Mouse (Mus musculus) myocyte (in vitro differentiated cells): Measurements from ENCODE around the gene Gpam. TPM values are rescaled to one million over a fixed set of nuclear protein-coding genes. Genes with fewer than 3 reads are reported as not detected.
A peak's percentile ranks its signal among the peaks of the same experiment; 100 is the strongest.

ENCODE experiments used
- H3K27me3 ChIP-seq: one replicate; pipeline ENCODE4 v1.6.1; 2011; ENCODE audit not compliant: control insufficient read depth, insufficient read depth, insufficient read length
- H3K36me3 ChIP-seq: one replicate; pipeline ENCODE4 v1.6.1; 2011; ENCODE audit not compliant: control insufficient read depth, insufficient read depth
- H3K4me2 ChIP-seq: one replicate; pipeline ENCODE4 v1.6.1; 2011; ENCODE audit warnings: low read depth, control low read depth
- H3K4me3 ChIP-seq: one replicate; pipeline ENCODE4 v1.5.1; 2011; ENCODE audit warnings: mild to moderate bottlenecking, control low read depth, moderate library complexity
- H3K79me2 ChIP-seq: one replicate; pipeline ENCODE4 v1.6.1; 2011; ENCODE audit not compliant: control insufficient read depth, insufficient read depth
- H3ac ChIP-seq: one replicate; pipeline ENCODE4 v1.6.1; 2011; ENCODE audit not compliant: control insufficient read depth, insufficient read length
- CEBPB ChIP-seq: IDR thresholded peaks from 2 replicates; pipeline ENCODE4 v1.6.1; 2011; ENCODE audit warnings: mild to moderate bottlenecking, moderate library complexity; ENCODE audit not compliant: poor library complexity, insufficient read depth, severe bottlenecking
- E2F4 ChIP-seq: IDR thresholded peaks from one replicate; pipeline ENCODE4 v1.6.1; 2011; ENCODE audit warnings: mild to moderate bottlenecking, control low read depth, moderate library complexity; ENCODE audit not compliant: insufficient read depth
- MAX ChIP-seq: IDR thresholded peaks from one replicate; pipeline ENCODE4 v1.6.1; 2011; ENCODE audit warnings: low read depth, mild to moderate bottlenecking, control low read depth
- MYOD1 ChIP-seq, 3 experiments: IDR thresholded peaks; one replicate each; pipeline ENCODE4 v1.6.1; 2011; ENCODE audit warnings: control low read depth in 2 of 3, low read depth in 2 of 3, mild to moderate bottlenecking in 2 of 3, moderate library complexity in 1 of 3; ENCODE audit not compliant: insufficient read length in 2 of 3, control insufficient read depth in 1 of 3
- MYOG ChIP-seq, 3 experiments: IDR thresholded peaks; one replicate each; pipeline ENCODE4 v1.6.1; 2011; ENCODE audit warnings: control low read depth in 2 of 3, low read depth in 2 of 3, mild to moderate bottlenecking in 2 of 3; ENCODE audit not compliant: insufficient read length in 2 of 3, control insufficient read depth in 1 of 3, insufficient read depth in 1 of 3
- POLR2A ChIP-seq: IDR thresholded peaks from one replicate; pipeline ENCODE4 v1.6.1; 2011; ENCODE audit warnings: low read depth, mild to moderate bottlenecking, control low read depth, moderate library complexity; ENCODE audit not compliant: insufficient read length
- POLR2AphosphoS2 ChIP-seq: IDR thresholded peaks from one replicate; pipeline ENCODE4 v1.6.1; 2011; ENCODE audit warnings: low read depth, control low read depth; ENCODE audit not compliant: insufficient read length
- REST ChIP-seq: IDR thresholded peaks from one replicate; pipeline ENCODE4 v1.6.1; 2011; ENCODE audit warnings: mild to moderate bottlenecking, control low read depth, moderate library complexity; ENCODE audit not compliant: insufficient read depth, insufficient read length
- SRF ChIP-seq: IDR thresholded peaks from one replicate; pipeline ENCODE4 v1.6.1; 2011; ENCODE audit warnings: low read depth; ENCODE audit not compliant: control insufficient read depth, insufficient read length
- TCF12 ChIP-seq: IDR thresholded peaks from one replicate; pipeline ENCODE4 v1.6.1; 2011; ENCODE audit warnings: mild to moderate bottlenecking, control low read depth; ENCODE audit not compliant: poor library complexity, insufficient read depth, severe bottlenecking
- TCF3 ChIP-seq: IDR thresholded peaks from one replicate; pipeline ENCODE4 v1.6.1; 2011; ENCODE audit warnings: low read depth, control low read depth; ENCODE audit not compliant: insufficient read length
- USF1 ChIP-seq: IDR thresholded peaks from one replicate; pipeline ENCODE4 v1.6.1; 2011; ENCODE audit warnings: low read depth, mild to moderate bottlenecking, control low read depth, moderate library complexity
- polyA plus RNA-seq: library from polyadenylated mRNA; unstranded; fragments of >200 nt; fragmentation: generic; extraction: Trizol; gene quantifications from one replicate; pipeline ENCODE4 v1.2.1, GENCODE M21; 2012; ENCODE audit warnings: missing spikeins

Gpam gene
- polyA plus RNA-seq, 1 experiment = 18.1 TPM

GRCm38 (mm10) chr19:55098409-55099183, 28.4 kb downstream of the Gpam start:
- peaks cover 4% of the 10 kb centered on the region for H3K79me2 ChIP-seq
- peak overlapping the region; percentile 78 for H3ac ChIP-seq
- no peaks in the 10 kb centered on the region for H3K27me3 ChIP-seq
- H3K4me3 ChIP-seq = peak overlapping the region; percentile 55
- H3K36me3 ChIP-seq = peaks cover 18% of the 10 kb centered on the region
- H3K4me2 ChIP-seq = peak overlapping the region; percentile 91
- peak in 1 of 3 experiments; percentile 52 for TF ChIP-seq MYOD1 (IDR thresholded peaks at IDR 0.05; ENCODE audit: control insufficient read depth in 1 of 3, insufficient read length in 2 of 3, low read depth in 2 of 3)
- no peak for TF ChIP-seq TCF12
- TF ChIP-seq MYOG (IDR thresholded peaks at IDR 0.05; ENCODE audit: control insufficient read depth in 1 of 3, insufficient read depth in 1 of 3, insufficient read length in 2 of 3, low read depth in 2 of 3) = peak in 1 of 3 experiments; percentile 55
- no peak for TF ChIP-seq CEBPB
- no peak for TF ChIP-seq REST

GRCm38 (mm10) chr19:55097396-55097967, 29.6 kb downstream of the Gpam start:
- Histone ChIP-seq H3K4me3 (no peak overlapping the region), H3K27me3 (no peaks in the 10 kb centered on the region), H3ac (no peak overlapping the region), H3K36me3 (peaks cover 24% of the 10 kb centered on the region), H3K79me2 (peaks cover 4% of the 10 kb centered on the region), H3K4me2 (peak overlapping the region; percentile 91)
- TF ChIP-seq MYOD1 (IDR thresholded peaks at IDR 0.05; ENCODE audit: control insufficient read depth in 1 of 3, insufficient read length in 2 of 3, low read depth in 2 of 3) = no peak
- TF ChIP-seq SRF = no peak
- TF ChIP-seq MAX = no peak
- TF ChIP-seq USF1 = no peak
- no peak for TF ChIP-seq POLR2A
- no peak for TF ChIP-seq TCF12
- TF ChIP-seq E2F4 = no peak
- no peak for TF ChIP-seq REST
- no peak for TF ChIP-seq POLR2AphosphoS2
- TF ChIP-seq CEBPB = no peak
- no peak for TF ChIP-seq TCF3

GRCm38 (mm10) chr19:55096666-55097065, 30.4 kb downstream of the Gpam start:
- Histone ChIP-seq H3K4me3 (no peak overlapping the region), H3K36me3 (peaks cover 30% of the 10 kb centered on the region), H3K4me2 (no peak overlapping the region), H3K79me2 (peaks cover 4% of the 10 kb centered on the region), H3ac (no peak overlapping the region), H3K27me3 (no peaks in the 10 kb centered on the region)
- TF ChIP-seq E2F4 = no peak
- peak in 1 of 3 experiments; percentile 51 for TF ChIP-seq MYOD1 (IDR thresholded peaks at IDR 0.05; ENCODE audit: control insufficient read depth in 1 of 3, insufficient read length in 2 of 3, low read depth in 2 of 3)
- no peak for TF ChIP-seq REST

GRCm38 (mm10) chr19:55095547-55095946, 31.5 kb downstream of the Gpam start:
- Histone ChIP-seq H3K27me3 (no peaks in the 10 kb centered on the region), H3ac (no peak overlapping the region), H3K4me3 (no peak overlapping the region), H3K79me2 (peaks cover 4% of the 10 kb centered on the region), H3K4me2 (no peak overlapping the region), H3K36me3 (peaks cover 36% of the 10 kb centered on the region)
- no peak for TF ChIP-seq E2F4
- no peak for TF ChIP-seq MAX
- no peak for TF ChIP-seq REST
- no peak for TF ChIP-seq TCF3
- TF ChIP-seq TCF12 = no peak
- TF ChIP-seq USF1 = no peak
- TF ChIP-seq SRF = no peak
- TF ChIP-seq CEBPB = no peak
- no peak for TF ChIP-seq POLR2A
- no peak for TF ChIP-seq POLR2AphosphoS2
- no peak for TF ChIP-seq MYOG (IDR thresholded peaks at IDR 0.05; ENCODE audit: control insufficient read depth in 1 of 3, insufficient read depth in 1 of 3, insufficient read length in 2 of 3, low read depth in 2 of 3)
- TF ChIP-seq MYOD1 (IDR thresholded peaks at IDR 0.05; ENCODE audit: control insufficient read depth in 1 of 3, insufficient read length in 2 of 3, low read depth in 2 of 3) = no peak
